9 mouse cellular contexts compared by ENCODE assay signal in genomic region chr7:37360171-37360570, GRCm38 (mm10).
A peak's percentile ranks its signal among the peaks of the same experiment; 100 is the strongest.
DNase-seq lines count a peak whose midpoint lies in the region; ATAC-seq and TF ChIP-seq lines count a peak whose summit lies in the region.
"Had no signal": no experiment of that assay in that cellular context is flagged by ENCODE, and none has a peak within 500 bp of the region (broad histone marks: within the 10 kb centered on the region; RNA-seq: fewer than 3 reads in every experiment).

No protein-coding gene starts in this region.

- no peak overlapping the region for H3K27ac ChIP-seq in forebrain, embryonic 14.5 days (ENCODE audit: low read depth, low read length)
- no peak overlapping the region for H3K27ac ChIP-seq in forebrain, embryonic 11.5 days (ENCODE audit: low read depth, low read length)
- H3K27ac ChIP-seq in midbrain, embryonic 10.5 days (replicated peaks), result no peak overlapping the region
- no peak overlapping the region for H3K27ac ChIP-seq in midbrain, embryonic 15.5 days
- H3K27ac ChIP-seq: heart, embryonic 15.5 days had no signal

- no peak overlapping the region for H3K4me2 ChIP-seq in forebrain, embryonic 14.5 days (ENCODE audit: low read length)
- no peak overlapping the region for H3K4me2 ChIP-seq in forebrain, embryonic 11.5 days (ENCODE audit: low read depth, low read length, severe bottlenecking)
- H3K4me2 ChIP-seq in midbrain, embryonic 15.5 days, result no peak overlapping the region
- H3K4me2 ChIP-seq: heart, embryonic 15.5 days had no signal

- ATAC-seq in forebrain, embryonic 14.5 days, result no peak
- ATAC-seq in forebrain, embryonic 11.5 days (replicated peaks; ENCODE audit: low FRiP score), result no peak
- no peak for ATAC-seq in midbrain, embryonic 15.5 days (replicated peaks)

- no peak for TF ChIP-seq POLR2A in brain, embryonic 14.5 days (IDR thresholded peaks at IDR 0.05; ENCODE audit: borderline replicate concordance, extremely low read depth, insufficient read depth, insufficient read length, poor library complexity, severe bottlenecking)
- TF ChIP-seq POLR2A in lung, adult 2 months (IDR thresholded peaks at IDR 0.05; ENCODE audit: borderline replicate concordance, extremely low read depth, low read depth, low read length), result no peak

- 10% methylated on average over 3 of the region's 3 CpGs for WGBS in forebrain, embryonic 14.5 days
- 17% methylated on average over 3 of the region's 3 CpGs for WGBS in forebrain, embryonic 11.5 days
- 20% methylated on average over 3 of the region's 3 CpGs for WGBS in midbrain, embryonic 10.5 days
- 24% methylated on average over 3 of the region's 3 CpGs for WGBS in midbrain, embryonic 15.5 days
- 10% methylated on average over 3 of the region's 3 CpGs for WGBS in lung, adult 2 months

- no peak overlapping the region for H3K4me3 ChIP-seq in forebrain, embryonic 14.5 days (ENCODE audit: low read depth, low read length)
- H3K4me3 ChIP-seq in forebrain, embryonic 11.5 days (ENCODE audit: low read depth, low read length), result no peak overlapping the region
- no peak overlapping the region for H3K4me3 ChIP-seq in midbrain, embryonic 10.5 days
- H3K4me3 ChIP-seq in midbrain, embryonic 15.5 days, result no peak overlapping the region
- no peak overlapping the region for H3K4me3 ChIP-seq in lung, adult 2 months (replicated peaks; ENCODE audit: extremely low read depth, low read depth, low read length)
- H3K4me3 ChIP-seq: heart, embryonic 15.5 days had no signal

- H3K4me1 ChIP-seq in forebrain, embryonic 14.5 days (ENCODE audit: control insufficient read depth, insufficient read depth, low read length), result peaks cover 7% of the 10 kb centered on the region
- H3K4me1 ChIP-seq in forebrain, embryonic 11.5 days (replicated peaks; ENCODE audit: control insufficient read depth, insufficient read depth, low read length), result peaks cover 16% of the 10 kb centered on the region
- peaks cover 67% of the 10 kb centered on the region for H3K4me1 ChIP-seq in midbrain, embryonic 10.5 days
- H3K4me1 ChIP-seq in midbrain, embryonic 15.5 days, result peaks cover 31% of the 10 kb centered on the region
- H3K4me1 ChIP-seq in lung, adult 2 months (ENCODE audit: control insufficient read depth, insufficient read depth, low read length), result 0 out of 2 replicates have a peak, but pooled peaks cover 2% of the 10 kb centered on the region

- no peaks in the 10 kb centered on the region for H3K36me3 ChIP-seq in forebrain, embryonic 14.5 days (ENCODE audit: control insufficient read depth, insufficient read depth, low read length)
- no peaks in the 10 kb centered on the region for H3K36me3 ChIP-seq in forebrain, embryonic 11.5 days (ENCODE audit: control insufficient read depth, insufficient read depth, low read length)
- no peaks in the 10 kb centered on the region for H3K36me3 ChIP-seq in midbrain, embryonic 10.5 days
- H3K36me3 ChIP-seq in midbrain, embryonic 15.5 days (replicated peaks), result no peaks in the 10 kb centered on the region
- H3K36me3 ChIP-seq: heart, embryonic 15.5 days had no signal

- no peaks in the 10 kb centered on the region for H3K27me3 ChIP-seq in forebrain, embryonic 14.5 days (replicated peaks; ENCODE audit: control insufficient read depth, insufficient read depth, low read length)
- no peaks in the 10 kb centered on the region for H3K27me3 ChIP-seq in forebrain, embryonic 11.5 days (ENCODE audit: control insufficient read depth, insufficient read depth, low read length)
- peaks cover 13% of the 10 kb centered on the region; the same call in 1 of the 2 replicates for H3K27me3 ChIP-seq in midbrain, embryonic 10.5 days (ENCODE audit: low read depth, poor library complexity, severe bottlenecking)
- no peaks in the 10 kb centered on the region for H3K27me3 ChIP-seq in midbrain, embryonic 15.5 days (replicated peaks)
- H3K27me3 ChIP-seq: heart, embryonic 15.5 days had no signal

- TF ChIP-seq CTCF in brain, embryonic 14.5 days (IDR thresholded peaks at IDR 0.05; ENCODE audit: borderline replicate concordance, extremely low read depth, insufficient read depth, insufficient read length), result peak; percentile 90
- peak; percentile 78 for TF ChIP-seq CTCF in lung, adult 2 months (IDR thresholded peaks at IDR 0.05; ENCODE audit: insufficient read depth, low read length)

- peak; percentile 75 for DNase-seq in forebrain, embryonic 14.5 days (ENCODE audit: low spot score)
- DNase-seq in forebrain, embryonic 11.5 days (ENCODE audit: low spot score), result no peak
- peak; percentile 53 for DNase-seq in midbrain, embryonic 10.5 days (ENCODE audit: low spot score)
- peak; percentile 69 for DNase-seq in brain, embryonic 14.5 days (ENCODE audit: low read depth)
- DNase-seq in lung, adult 2 months, result no peak
- DNase-seq in urinary bladder, postnatal 4 days (ENCODE audit: low spot score in 2 of 2), result no peak
- no peak for DNase-seq in urinary bladder, postnatal 25 days (ENCODE audit: low spot score)

- no peaks in the 10 kb centered on the region for H3K9me3 ChIP-seq in forebrain, embryonic 14.5 days (replicated peaks; ENCODE audit: control insufficient read depth, low read length)
- no peaks in the 10 kb centered on the region for H3K9me3 ChIP-seq in forebrain, embryonic 11.5 days (ENCODE audit: control insufficient read depth, low read length)
- no peaks in the 10 kb centered on the region for H3K9me3 ChIP-seq in midbrain, embryonic 10.5 days (replicated peaks)
- no peaks in the 10 kb centered on the region for H3K9me3 ChIP-seq in midbrain, embryonic 15.5 days
- H3K9me3 ChIP-seq: heart, embryonic 15.5 days had no signal

- no peak overlapping the region for H3K9ac ChIP-seq in forebrain, embryonic 14.5 days (ENCODE audit: low read length)
- no peak overlapping the region for H3K9ac ChIP-seq in forebrain, embryonic 11.5 days (ENCODE audit: low read length)
- no peak overlapping the region for H3K9ac ChIP-seq in midbrain, embryonic 15.5 days
- H3K9ac ChIP-seq: heart, embryonic 15.5 days had no signal

Comparison
In these comparisons a context has a peak if more than half of its experiments do, and no peak if none do; other contexts are left out.
1. DNase-seq: peak in forebrain, embryonic 14.5 days (single experiment), midbrain, embryonic 10.5 days (single experiment) and brain, embryonic 14.5 days (single experiment); none in forebrain, embryonic 11.5 days (single experiment), lung, adult 2 months (single experiment), urinary bladder, postnatal 4 days (0 of 2) and urinary bladder, postnatal 25 days (single experiment).